8 mouse cellular contexts compared by ENCODE assay signal in the genomic region with DNA sequence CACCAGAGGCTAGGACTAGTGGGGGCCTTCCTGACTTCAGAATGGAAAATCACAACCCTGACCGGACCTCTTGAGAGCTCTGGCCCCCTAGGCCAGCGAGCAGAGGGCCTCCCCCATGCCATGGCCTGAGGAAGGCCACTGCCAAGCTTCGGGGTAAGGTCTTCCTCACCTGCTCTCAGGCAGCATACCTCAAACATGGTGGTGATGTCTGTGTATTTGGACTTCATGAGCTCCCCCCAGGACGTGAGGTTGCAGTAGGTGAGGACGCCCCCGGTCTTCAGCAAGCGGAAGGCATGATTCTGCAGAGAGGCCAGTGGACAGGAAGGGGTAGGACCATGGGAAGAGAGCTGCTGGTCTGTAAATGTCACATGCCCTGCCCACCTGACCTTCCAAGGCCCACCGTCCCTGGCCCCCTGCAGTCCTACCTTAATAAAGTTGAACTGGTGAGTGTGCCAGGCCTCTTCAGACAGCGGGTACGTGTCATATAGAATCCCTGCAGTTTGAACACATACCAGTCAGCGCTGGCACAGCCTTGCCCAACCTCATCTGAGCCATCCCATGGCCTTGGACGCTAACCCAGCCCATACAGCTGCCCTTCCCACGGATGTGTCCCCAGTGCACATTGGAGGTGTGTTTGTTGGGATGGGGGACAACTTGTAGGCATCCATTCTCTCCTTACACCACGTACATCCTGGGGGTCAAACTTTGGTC. TPM values are rescaled to one million over a fixed set of nuclear protein-coding genes. Genes with fewer than 3 reads are reported as not detected.
A peak's percentile ranks its signal among the peaks of the same experiment; 100 is the strongest.
DNase-seq lines count a peak whose midpoint lies in the region; ATAC-seq and TF ChIP-seq lines count a peak whose summit lies in the region.
"Had no signal": no experiment of that assay in that cellular context is flagged by ENCODE, and none has a peak within 500 bp of the region (broad histone marks: within the 10 kb centered on the region; RNA-seq: fewer than 3 reads in every experiment).

No protein-coding gene starts in this region.

- H3K9me3 ChIP-seq in heart, embryonic 14.5 days (ENCODE audit: control insufficient read depth, low read length): no peaks in the 10 kb centered on the region
- no peaks in the 10 kb centered on the region for H3K9me3 ChIP-seq in limb, embryonic 13.5 days
- H3K9me3 ChIP-seq: G1E had no signal

- H3K36me3 ChIP-seq in heart, embryonic 14.5 days (ENCODE audit: control insufficient read depth, insufficient read depth, low read length): peaks cover 54% of the 10 kb centered on the region
- peaks cover 55% of the 10 kb centered on the region for H3K36me3 ChIP-seq in C2C12 (ENCODE audit: control insufficient read depth, insufficient read depth)
- peaks cover 54% of the 10 kb centered on the region for H3K36me3 ChIP-seq in limb, embryonic 13.5 days

- peaks cover 7% of the 10 kb centered on the region for H3K79me3 ChIP-seq in C2C12 (ENCODE audit: low read depth)

- peak overlapping the region; percentile 19 for H3ac ChIP-seq in C2C12 (ENCODE audit: control insufficient read depth, insufficient read length, low read depth)

- H3K79me2 ChIP-seq in C2C12 (ENCODE audit: control insufficient read depth, insufficient read depth): peaks cover 23% of the 10 kb centered on the region

- H3K4me3 ChIP-seq in heart, embryonic 14.5 days (ENCODE audit: control insufficient read depth in 1 of 2, insufficient read depth in 1 of 2, low read depth in 1 of 2, low read length in 2 of 2): no peak overlapping the region
- H3K4me3 ChIP-seq in C2C12 (ENCODE audit: insufficient read depth, poor library complexity, severe bottlenecking): no peak overlapping the region
- H3K4me3 ChIP-seq in limb, embryonic 13.5 days: peak overlapping the region; percentile 55; the same call in 1 of the 2 replicates

- peak overlapping the region; percentile 82 for H3K9ac ChIP-seq in heart, embryonic 14.5 days (ENCODE audit: low read length)
- H3K9ac ChIP-seq in limb, embryonic 13.5 days: peak overlapping the region; percentile 75

- WGBS in heart, embryonic 14.5 days: 84% methylated on average over 14 of the region's 14 CpGs
- 90% methylated on average over 14 of the region's 14 CpGs for WGBS in limb, embryonic 13.5 days

- no peak for TF ChIP-seq CTCF in C2C12 (IDR thresholded peaks at IDR 0.05; ENCODE audit: control insufficient read depth, insufficient read depth, insufficient read length)

- intact Hi-C loops in heart, postnatal 25 days (cut with DNase I): no loop called here

- no peaks in the 10 kb centered on the region for H3K27me3 ChIP-seq in heart, embryonic 14.5 days (ENCODE audit: control insufficient read depth, insufficient read depth, low read length)
- no peaks in the 10 kb centered on the region for H3K27me3 ChIP-seq in C2C12 (ENCODE audit: control insufficient read depth, insufficient read depth, insufficient read length)
- no peaks in the 10 kb centered on the region for H3K27me3 ChIP-seq in limb, embryonic 13.5 days

- H3K4me1 ChIP-seq in heart, embryonic 14.5 days (ENCODE audit: control insufficient read depth in 2 of 2, insufficient read depth in 2 of 2, low read length in 2 of 2): peaks cover 19 to 32% of the 10 kb centered on the region in 2 experiments
- H3K4me1 ChIP-seq in limb, embryonic 13.5 days: peaks cover 31% of the 10 kb centered on the region

- H3K27ac ChIP-seq in heart, embryonic 14.5 days (replicated peaks in 1 of 2; ENCODE audit: control insufficient read depth in 1 of 2, insufficient read depth in 1 of 2, low read depth in 2 of 2, low read length in 2 of 2): no peak overlapping the region
- H3K27ac ChIP-seq in limb, embryonic 13.5 days: no peak overlapping the region

- no peak for ATAC-seq in heart, embryonic 14.5 days (ENCODE audit: insufficient number of reproducible peaks, insufficient read depth, low FRiP score, low read depth)
- ATAC-seq in limb, embryonic 13.5 days (ENCODE audit: low FRiP score, low read depth): no peak

- H3K4me2 ChIP-seq in heart, embryonic 14.5 days (ENCODE audit: low read length): peak overlapping the region; percentile 95
- peak overlapping the region; percentile 93 for H3K4me2 ChIP-seq in limb, embryonic 13.5 days (replicated peaks)

- no peak for DNase-seq in heart, postnatal 25 days (ENCODE audit: low spot score)
- peak; percentile 72 for DNase-seq in adrenal gland, postnatal 14 days
- no peak for DNase-seq in gastrocnemius, adult 18-20 months (ENCODE audit: low spot score)
- DNase-seq in urinary bladder, postnatal 36 days (ENCODE audit: low spot score in 2 of 2): no peak

TF ChIP-seq in C2C12, 6 proteins besides CTCF, POLR2A, EP300 and RAD21:
- TF ChIP-seq CEBPB (IDR thresholded peaks at IDR 0.05; ENCODE audit: low read depth): no peak
- TF ChIP-seq MYOG (IDR thresholded peaks at IDR 0.05; ENCODE audit: control insufficient read depth, extremely low read depth, insufficient read length): no peak
- TF ChIP-seq MYOD1 (IDR thresholded peaks at IDR 0.05; ENCODE audit: control insufficient read depth, insufficient read length, low read depth): no peak
- no peak for TF ChIP-seq USF1 (IDR thresholded peaks at IDR 0.05; ENCODE audit: low read depth)
- no peak for TF ChIP-seq MAX (IDR thresholded peaks at IDR 0.05)
- no peak for TF ChIP-seq FOSL1 (IDR thresholded peaks at IDR 0.05; ENCODE audit: insufficient read depth, low read length, poor library complexity, severe bottlenecking)
TF ChIP-seq in C2C12: peak in this region for 0.

RNA-seq across cellular contexts. Expression of a gene that starts 1.9 kb away (rescaled TPM):
- 60.3 and 61.5 TPM in 2 replicates for polyA plus RNA-seq in heart, embryonic 14.5 days (2014; fragmentation: Nextera tagmentation; extraction: Ambion mirVana)
- total RNA-seq in heart, postnatal 25 days (2021): 1 to 10 TPM; 9.0 to 9.3 TPM
- polyA plus RNA-seq in C2C12 (2012; fragmentation: generic; extraction: Trizol): 48.3 TPM
- 138 and 192 TPM in 2 replicates for total RNA-seq in adrenal gland, postnatal 14 days (2021)
- polyA plus RNA-seq in limb, embryonic 13.5 days (2015; fragmentation: Nextera tagmentation; extraction: Ambion mirVana): 57.1 and 58.4 TPM in 2 replicates
- total RNA-seq in gastrocnemius, adult 18-20 months (2021): 10 to 100 TPM; 27.4 to 28.7 TPM
- total RNA-seq: G1E had no signal

RNA-seq across cellular contexts. Expression of a gene that starts 2.4 kb away (rescaled TPM):
- 25.0 and 27.5 TPM in 2 replicates for polyA plus RNA-seq in heart, embryonic 14.5 days (2014; fragmentation: Nextera tagmentation; extraction: Ambion mirVana)
- total RNA-seq in heart, postnatal 25 days (2021): 10 to 100 TPM; 55.0 to 69.6 TPM
- 159 TPM for polyA plus RNA-seq in C2C12 (2012; fragmentation: generic; extraction: Trizol)
- 92.9 and 115 TPM in 2 replicates for total RNA-seq in adrenal gland, postnatal 14 days (2021)
- 64.9 and 67.9 TPM in 2 replicates for polyA plus RNA-seq in limb, embryonic 13.5 days (2015; fragmentation: Nextera tagmentation; extraction: Ambion mirVana)
- total RNA-seq in gastrocnemius, adult 18-20 months (2021): 10 to 100 TPM; 34.2 to 38.8 TPM

RNA-seq across cellular contexts. Expression of a gene that starts 10.0 kb away (rescaled TPM):
- polyA plus RNA-seq in heart, embryonic 14.5 days (2014; fragmentation: Nextera tagmentation; extraction: Ambion mirVana): 721 and 734 TPM in 2 replicates
- total RNA-seq in heart, postnatal 25 days (2021): 100 to 1,000 TPM; 957 to 967 TPM
- 288 TPM for polyA plus RNA-seq in C2C12 (2012; fragmentation: generic; extraction: Trizol)
- total RNA-seq in adrenal gland, postnatal 14 days (2021): 426 and 463 TPM in 2 replicates
- polyA plus RNA-seq in limb, embryonic 13.5 days (2015; fragmentation: Nextera tagmentation; extraction: Ambion mirVana): 298 and 306 TPM in 2 replicates
- total RNA-seq in gastrocnemius, adult 18-20 months (2021): 100 to 1,000 TPM; 578 to 613 TPM

RNA-seq across cellular contexts. Expression of a gene that starts 32.7 kb away (rescaled TPM):
- polyA plus RNA-seq in heart, embryonic 14.5 days (2014; fragmentation: Nextera tagmentation; extraction: Ambion mirVana): 28.5 and 29.3 TPM in 2 replicates
- 10 to 100 TPM; 15.3 to 16.7 TPM for total RNA-seq in heart, postnatal 25 days (2021)
- polyA plus RNA-seq in C2C12 (2012; fragmentation: generic; extraction: Trizol): 57.7 TPM
- 23.8 and 29.9 TPM in 2 replicates for total RNA-seq in adrenal gland, postnatal 14 days (2021)
- 94.7 and 96.9 TPM in 2 replicates for polyA plus RNA-seq in limb, embryonic 13.5 days (2015; fragmentation: Nextera tagmentation; extraction: Ambion mirVana)
- 10 to 100 TPM; 13.8 to 13.9 TPM for total RNA-seq in gastrocnemius, adult 18-20 months (2021)

RNA-seq across cellular contexts. Expression of a gene that starts 33.3 kb away (rescaled TPM):
- polyA plus RNA-seq in heart, embryonic 14.5 days (2014; fragmentation: Nextera tagmentation; extraction: Ambion mirVana): 648 and 723 TPM in 2 replicates
- 100 to 1,000 TPM; 703 to 732 TPM for total RNA-seq in heart, postnatal 25 days (2021)
- polyA plus RNA-seq in C2C12 (2012; fragmentation: generic; extraction: Trizol): 5,397 TPM
- total RNA-seq in adrenal gland, postnatal 14 days (2021): 1,072 and 1,285 TPM in 2 replicates
- polyA plus RNA-seq in limb, embryonic 13.5 days (2015; fragmentation: Nextera tagmentation; extraction: Ambion mirVana): 908 and 936 TPM in 2 replicates
- total RNA-seq in gastrocnemius, adult 18-20 months (2021): 100 to 1,000 TPM; 703 to 778 TPM
